Mouse (Mus musculus): ENCODE measurements around the gene Pagr1a. TPM values are rescaled to one million over a fixed set of nuclear protein-coding genes. Genes with fewer than 3 reads are reported as not detected.

Gene Pagr1a
- total RNA-seq (2023), result 27.0 TPM

GRCm38 (mm10) chr7:127016971-127017949, at the start of gene Pagr1a:
TSS of gene Pagr1a (minus strand) at chr7:127017352.

GRCm38 (mm10) chr7:127041851-127042672, 24.9 kb upstream of the Pagr1a start, which contains the start of gene Kif22:
TSS of gene Kif22 (minus strand) at chr7:127042471.

DNA sequence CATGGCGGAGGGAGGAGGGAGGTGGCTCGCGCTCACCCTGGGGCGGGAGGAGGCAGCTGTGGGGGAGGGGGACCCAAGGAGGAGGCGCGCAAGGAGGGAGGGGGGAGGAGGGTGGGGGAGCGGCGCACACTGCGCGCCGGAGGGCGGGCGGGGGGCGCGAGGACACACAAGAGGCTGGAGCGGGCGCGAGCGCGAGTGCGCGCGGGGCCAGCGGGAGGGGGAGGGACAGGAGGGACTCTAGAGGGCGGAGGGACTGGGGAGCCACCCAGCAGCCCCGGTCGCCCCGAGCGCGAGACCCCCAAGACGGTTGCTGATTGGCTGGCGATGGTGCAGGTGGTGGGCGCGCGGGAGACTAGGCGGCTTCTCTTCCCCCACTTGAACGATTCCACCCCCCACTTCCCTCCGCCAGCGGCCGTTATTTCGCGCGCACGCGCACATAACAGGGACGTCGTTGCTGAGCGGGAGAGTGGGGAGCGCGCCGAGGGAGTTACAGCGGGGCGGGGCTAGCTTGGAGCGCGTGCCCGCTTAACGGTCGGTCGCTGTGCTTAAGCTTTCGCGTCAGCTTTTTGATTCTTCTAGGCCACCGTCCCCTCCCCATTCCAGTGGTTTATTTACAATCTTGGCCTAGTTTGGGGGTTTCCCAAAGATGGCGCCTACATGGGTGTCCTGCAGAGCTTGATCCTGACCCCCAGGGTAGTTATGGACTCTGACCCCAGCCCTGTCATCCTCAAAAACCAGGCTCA, 10.0 kb upstream of the Pagr1a start, which contains the start of gene Maz:
TSS of gene Maz (minus strand) at position 54 of the 743 bp plus-strand sequence.

DNA sequence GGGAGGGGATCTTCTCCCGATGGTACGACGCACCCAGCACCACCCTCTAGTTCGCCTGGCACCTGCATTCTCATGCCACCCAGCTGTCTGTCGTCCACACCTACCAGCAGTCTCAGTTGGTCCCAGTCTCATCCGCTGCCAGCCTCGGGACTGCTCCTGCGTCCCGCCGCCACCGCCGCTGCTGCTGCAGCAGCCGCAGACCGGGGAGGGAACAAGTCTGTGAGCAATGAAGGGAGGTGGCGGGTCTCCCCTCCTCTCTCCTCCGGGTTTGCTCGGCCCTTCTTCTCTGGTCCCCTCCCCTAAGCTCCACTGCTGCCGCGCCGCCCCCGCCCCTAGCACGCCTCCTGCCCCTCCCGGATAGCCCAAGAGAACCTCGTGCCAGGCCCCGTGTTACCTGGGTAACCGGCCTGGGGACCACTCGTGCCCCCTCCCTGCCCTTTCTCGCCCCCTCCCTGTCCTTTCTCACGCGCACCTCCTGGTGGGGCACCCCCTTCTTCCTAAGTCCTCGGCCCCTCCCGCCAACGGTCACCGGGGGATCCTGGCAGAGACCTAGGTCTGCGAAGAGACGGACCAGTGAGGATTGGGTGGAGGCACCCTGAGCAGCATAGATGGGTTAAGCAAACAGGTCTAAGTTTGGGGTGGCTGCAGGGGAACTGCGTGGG, 3.9 kb upstream of the Pagr1a start, which contains the start of the genes Gm42742 and Prrt2:
TSS of gene Gm42742 (minus strand) at position 197 of the 662 bp plus-strand sequence.
TSS of gene Prrt2 (minus strand) at position 311 of the 662 bp plus-strand sequence.

DNA sequence TGATC, 869 bp downstream of the Pagr1a start, which contains the start of gene Pagr1b:
TSS of gene Pagr1b (minus strand) at position 4 of the 5 bp plus-strand sequence.

DNA sequence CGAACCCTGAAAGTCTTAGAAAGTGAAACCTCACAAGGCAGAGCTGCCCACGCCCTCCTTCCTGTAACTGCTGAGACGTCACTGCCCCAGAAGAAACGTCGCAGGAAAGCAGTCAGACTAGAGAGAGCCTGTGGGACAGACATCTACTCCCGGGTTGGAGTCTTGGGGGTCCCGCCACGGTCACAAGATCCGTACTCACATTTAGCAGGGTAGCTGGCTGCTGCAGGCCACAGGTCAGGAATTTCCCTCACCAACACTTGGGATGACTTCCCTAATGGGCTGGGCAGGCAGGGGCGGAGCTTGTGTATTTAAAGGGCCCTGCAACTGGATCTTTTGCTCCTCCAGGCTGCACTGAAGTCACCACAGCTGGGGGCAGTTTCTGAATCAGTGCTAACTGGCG, 2.8 kb downstream of the Pagr1a start, which contains the start of gene Mvp:
TSS of gene Mvp (minus strand) at position 302 of the 400 bp plus-strand sequence.

GRCm38 (mm10) chr7:126975950-126976866, 40.9 kb downstream of the Pagr1a start, which contains the start of gene Cdiptos:
TSS of gene Cdiptos (minus strand) at chr7:126976098.

GRCm38 (mm10) chr7:126975893-126975949, 41.4 kb downstream of the Pagr1a start, which contains the start of gene Cdipt:
TSS of gene Cdipt (plus strand) at chr7:126975914.

Other genes with a start within 250 kb of the Pagr1a start
- gene Ypel3, start 240.4 kb downstream of the Pagr1a start, total RNA-seq (2023), result 256 TPM
- gene Tbx6, start 235.9 kb downstream of the Pagr1a start, total RNA-seq (2023), result 11.5 TPM
- gene Ppp4c, start 224.9 kb downstream of the Pagr1a start, total RNA-seq (2023), result 252 TPM
- not detected for gene Fam57b, start 219.7 kb downstream of the Pagr1a start, total RNA-seq (2023)
- not detected for gene 4930451I11Rik, start 185.7 kb downstream of the Pagr1a start, total RNA-seq (2023)
- not detected for gene Doc2a, start 169.9 kb downstream of the Pagr1a start, total RNA-seq (2023)
- gene Hirip3, start 155.4 kb downstream of the Pagr1a start, total RNA-seq (2023), result 19.3 TPM
- 63.0 TPM for gene Ino80e, start 155.0 kb downstream of the Pagr1a start, total RNA-seq (2023)
- 94.6 TPM for gene Taok2, start 132.6 kb downstream of the Pagr1a start, total RNA-seq (2023)
- gene Tmem219, start 94.4 kb downstream of the Pagr1a start, total RNA-seq (2023), result 36.1 TPM
- gene Kctd13, start 88.5 kb downstream of the Pagr1a start, total RNA-seq (2023), result 39.6 TPM
- gene Asphd1, start 67.8 kb downstream of the Pagr1a start, total RNA-seq (2023), result not detected
- gene Sez6l2, start 66.8 kb downstream of the Pagr1a start, total RNA-seq (2023), result 9.2 TPM
- 154 TPM for gene Cdipt, start 41.4 kb downstream of the Pagr1a start, total RNA-seq (2023)
- gene Cdiptos, start 41.3 kb downstream of the Pagr1a start, total RNA-seq (2023), result not detected
- 39.4 TPM for gene Mvp, start 2.7 kb downstream of the Pagr1a start, total RNA-seq (2023)
- not detected for gene Pagr1b, start 868 bp downstream of the Pagr1a start, total RNA-seq (2023)
- 35.1 TPM for gene Gm42742, start 3.7 kb upstream of the Pagr1a start, total RNA-seq (2023)
- gene Prrt2, start 3.9 kb upstream of the Pagr1a start, total RNA-seq (2023), result 5.5 TPM
- gene Maz, start 9.7 kb upstream of the Pagr1a start, total RNA-seq (2023), result 228 TPM
- 1.9 TPM for gene Kif22, start 25.1 kb upstream of the Pagr1a start, total RNA-seq (2023)
- not detected for gene Zg16, start 70.0 kb upstream of the Pagr1a start, total RNA-seq (2023)
- 95.7 TPM for gene AI467606, start 74.0 kb upstream of the Pagr1a start, total RNA-seq (2023)
- gene Qprt, start 104.9 kb upstream of the Pagr1a start, total RNA-seq (2023), result 34.3 TPM
- gene Spn, start 120.5 kb upstream of the Pagr1a start, total RNA-seq (2023), result 356 TPM
- gene Cd2bp2, start 178.7 kb upstream of the Pagr1a start, total RNA-seq (2023), result 80.1 TPM
- gene Tbc1d10b, start 191.1 kb upstream of the Pagr1a start, total RNA-seq (2023), result 57.2 TPM
- 18.8 TPM for gene Mylpf, start 191.5 kb upstream of the Pagr1a start, total RNA-seq (2023)
- gene Zfp553, start 215.7 kb upstream of the Pagr1a start, total RNA-seq (2023), result 12.1 TPM
- 664 TPM for gene Sept1, start 215.8 kb upstream of the Pagr1a start, total RNA-seq (2023)
- 13.5 TPM for gene Zfp771, start 226.9 kb upstream of the Pagr1a start, total RNA-seq (2023)
- 15.0 TPM for gene Dctpp1, start 243.4 kb upstream of the Pagr1a start, total RNA-seq (2023)